Mouse (Mus musculus): ENCODE data around the gene Iltifb. TPM values are rescaled to one million over a fixed set of nuclear protein-coding genes. Genes with fewer than 3 reads are reported as not detected.
A peak's percentile ranks its signal among the peaks of the same experiment; 100 is the strongest.
"Not testable (repeated sequence)": the region's sequence is repeated elsewhere in the genome, so short reads cannot be mapped to it uniquely, and the experiment has no call there.

Iltifb gene
- polyA plus RNA-seq, 1 experiment from 2014 or later = not detected

- H3K9me3 ChIP-seq (replicated peaks); H3K27ac ChIP-seq (replicated peaks); H3K4me3 ChIP-seq (replicated peaks); H3K4me1 ChIP-seq; H3K9ac ChIP-seq (replicated peaks); H3K27me3 ChIP-seq (replicated peaks); ATAC-seq (ENCODE audit: low FRiP score); H3K36me3 ChIP-seq; H3K4me2 ChIP-seq: not testable (repeated sequence)
- WGBS = no CpG with 5 or more reads among the region's 13 CpGs
Measured at GRCm38 (mm10) chr10:118258388-118258787, 36.5 kb downstream of the Iltifb start, which contains the start of gene Gm32802. TSS of gene Gm32802 (plus strand) at chr10:118258688.

- Histone ChIP-seq H3K4me2 (peak overlapping the region; percentile 47), H3K9ac (replicated peaks) (no peak overlapping the region), H3K4me1 (peaks cover 6% of the 10 kb centered on the region), H3K9me3 (replicated peaks) (no peaks in the 10 kb centered on the region), H3K4me3 (replicated peaks) (no peak overlapping the region), H3K36me3 (no peaks in the 10 kb centered on the region), H3K27me3 (replicated peaks) (no peaks in the 10 kb centered on the region), H3K27ac (replicated peaks) (no peak overlapping the region)
- ATAC-seq (ENCODE audit: low FRiP score) = peak; percentile 53; the same call in 1 of the 2 replicates
- 21% methylated on average over 10 of the region's 10 CpGs for WGBS
Measured at GRCm38 (mm10) chr10:118250852-118251295, 44.0 kb downstream of the Iltifb start.

GRCm38 (mm10) chr10:118249006-118249595 lies 45.7 kb downstream of the Iltifb start:
- H3K4me2 ChIP-seq; H3K36me3 ChIP-seq; H3K9ac ChIP-seq (replicated peaks); H3K27me3 ChIP-seq (replicated peaks); ATAC-seq (ENCODE audit: low FRiP score); H3K9me3 ChIP-seq (replicated peaks); H3K4me1 ChIP-seq; H3K4me3 ChIP-seq (replicated peaks); H3K27ac ChIP-seq (replicated peaks): not testable (repeated sequence)
- WGBS = 49% methylated on average over 11 of the region's 11 CpGs

GRCm38 (mm10) chr10:118240680-118241079 lies 54.2 kb downstream of the Iltifb start, which contains the start of gene Gm32717:
TSS of gene Gm32717 (minus strand) at chr10:118240780.
- not testable (repeated sequence) for H3K9ac ChIP-seq (replicated peaks); H3K9me3 ChIP-seq (replicated peaks)

More at GRCm38 (mm10) chr10:118240680-118241079, 54.2 kb downstream of the Iltifb start, which contains the start of gene Gm32717:
- H3K27ac ChIP-seq (replicated peaks); H3K4me3 ChIP-seq (replicated peaks); H3K27me3 ChIP-seq (replicated peaks); H3K4me1 ChIP-seq; ATAC-seq (ENCODE audit: low FRiP score); H3K4me2 ChIP-seq; H3K36me3 ChIP-seq: not testable (repeated sequence)
- no CpG with 5 or more reads among the region's 13 CpGs for WGBS

Other genes starting within 250 kb of the Iltifb start
- gene Mdm1, start 153.2 kb downstream of the Iltifb start, polyA plus RNA-seq (2015; fragmentation: Nextera tagmentation; extraction: Ambion mirVana) = 25.1 and 25.3 TPM in 2 replicates
- gene Il22, start 90.1 kb downstream of the Iltifb start, polyA plus RNA-seq (2015; fragmentation: Nextera tagmentation; extraction: Ambion mirVana) = 0.22 TPM in 1 of 2 replicates, not detected in the other
- 0.15 and 0.22 TPM in 2 replicates for gene Gm32717, start 54.3 kb downstream of the Iltifb start, polyA plus RNA-seq (2015; fragmentation: Nextera tagmentation; extraction: Ambion mirVana)
- gene Gm32802, start 36.4 kb downstream of the Iltifb start, polyA plus RNA-seq (2015; fragmentation: Nextera tagmentation; extraction: Ambion mirVana) = 0.15 and 0.22 TPM in 2 replicates
- not detected in 2 replicates for gene Gm9040, start 31.9 kb upstream of the Iltifb start, polyA plus RNA-seq (2015; fragmentation: Nextera tagmentation; extraction: Ambion mirVana)
- gene Gm9044, start 37.4 kb upstream of the Iltifb start, polyA plus RNA-seq (2015; fragmentation: Nextera tagmentation; extraction: Ambion mirVana) = not detected in 2 replicates
- 0.09 TPM in 1 of 2 replicates, not detected in the other for gene Gm9045, start 42.8 kb upstream of the Iltifb start, polyA plus RNA-seq (2015; fragmentation: Nextera tagmentation; extraction: Ambion mirVana)
- not detected in 2 replicates for gene Gm9046, start 48.2 kb upstream of the Iltifb start, polyA plus RNA-seq (2015; fragmentation: Nextera tagmentation; extraction: Ambion mirVana)
- not detected in 2 replicates for gene Gm9048, start 53.6 kb upstream of the Iltifb start, polyA plus RNA-seq (2015; fragmentation: Nextera tagmentation; extraction: Ambion mirVana)
- 0.09 TPM in 1 of 2 replicates, not detected in the other for gene Gm9049, start 59.1 kb upstream of the Iltifb start, polyA plus RNA-seq (2015; fragmentation: Nextera tagmentation; extraction: Ambion mirVana)
- gene Ifng, start 146.0 kb upstream of the Iltifb start, polyA plus RNA-seq (2015; fragmentation: Nextera tagmentation; extraction: Ambion mirVana) = not detected in 2 replicates

Measured in neural tube, embryonic 15.5 days (tissue).